Mouse (Mus musculus) lung, postnatal 36 days (tissue): ENCODE results near the gene Bicdl2.
A peak's percentile ranks its signal among the peaks of the same experiment; 100 is the strongest.

Source experiments
- DNase-seq: peaks from one replicate; pipeline ENCODE4 v3.0.0; 2022; ENCODE audit warnings: mixed read lengths

Bicdl2 gene

DNA sequence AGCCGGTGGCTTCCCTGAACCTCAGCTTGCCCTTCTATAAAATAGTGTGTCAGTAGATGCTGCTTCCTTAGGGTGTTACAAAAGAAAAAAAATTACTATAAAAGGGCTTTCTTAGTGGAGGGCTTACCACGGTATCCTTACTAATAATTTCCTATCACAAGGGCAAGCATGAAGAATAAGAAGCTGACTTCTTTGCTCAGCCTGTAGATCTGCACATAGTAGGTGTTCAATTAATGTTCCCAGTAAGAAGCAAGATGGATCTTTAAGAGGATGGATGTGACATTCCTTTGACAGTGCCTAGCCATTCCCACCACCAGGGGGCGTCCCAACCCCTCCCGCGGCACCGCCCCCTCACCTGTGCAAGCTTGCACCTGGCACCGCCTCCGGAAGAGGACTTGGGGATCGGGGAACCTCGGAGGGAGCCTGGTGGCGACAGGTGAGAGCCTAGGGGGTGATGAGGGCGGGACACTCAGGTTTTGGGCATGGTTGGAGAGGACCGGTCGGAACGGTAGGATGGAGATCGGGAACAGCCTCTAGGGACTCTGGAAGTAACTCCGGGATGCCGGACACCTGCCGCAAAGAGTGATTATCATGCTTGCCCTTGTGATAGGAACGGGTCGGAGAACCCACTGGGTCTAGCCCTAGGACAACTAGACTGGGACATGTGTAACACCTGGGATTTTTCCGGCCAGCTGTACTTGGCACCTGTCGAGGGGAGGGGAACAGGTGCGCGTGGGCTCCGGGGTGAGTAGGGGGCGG is at the start of gene Bicdl2:
Gene Bicdl2, plus strand, starts transcription at position 390 of the 759 bp plus-strand sequence.
- peak; percentile 84 for DNase-seq

DNA sequence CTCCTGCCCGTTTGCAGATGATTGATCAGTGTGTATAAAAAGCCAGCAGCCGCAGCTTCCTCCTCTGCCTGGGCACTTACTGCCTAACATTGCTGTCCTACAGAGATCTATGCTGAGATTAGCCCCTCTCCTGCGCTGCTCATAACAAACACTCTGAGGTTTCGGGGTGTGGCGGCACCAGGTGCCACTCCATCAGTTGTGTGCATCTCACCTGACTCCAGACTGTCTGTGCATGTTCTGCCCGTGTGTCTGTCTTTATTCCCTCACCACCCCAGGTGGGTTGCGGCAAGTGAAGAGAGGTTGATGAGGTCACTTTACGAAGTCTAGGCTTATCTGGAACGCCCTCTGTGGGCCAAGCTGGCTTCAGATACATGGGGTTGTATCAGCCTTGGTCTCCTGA is 43.2 kb upstream of the Bicdl2 start:
- no peak for DNase-seq

DNA sequence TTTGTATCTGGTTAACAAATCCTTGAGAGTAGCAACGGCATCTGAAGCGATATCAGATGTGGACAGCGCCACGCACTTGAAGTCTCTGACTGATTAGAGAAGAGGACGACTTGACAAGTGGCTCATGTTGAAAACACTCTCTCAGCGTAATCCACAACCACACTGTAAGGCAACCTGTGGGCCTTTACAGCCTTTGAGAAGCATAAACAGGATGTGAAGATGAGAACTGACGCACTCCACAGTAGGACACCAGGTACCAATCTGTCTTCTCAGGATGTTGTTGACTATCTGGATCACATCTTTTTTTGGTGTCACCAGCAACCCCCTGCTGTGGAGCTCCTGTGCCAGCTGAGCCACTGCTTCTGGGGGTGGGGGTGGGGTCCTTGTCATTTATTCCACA is 40.0 kb upstream of the Bicdl2 start:
- no peak for DNase-seq

DNA sequence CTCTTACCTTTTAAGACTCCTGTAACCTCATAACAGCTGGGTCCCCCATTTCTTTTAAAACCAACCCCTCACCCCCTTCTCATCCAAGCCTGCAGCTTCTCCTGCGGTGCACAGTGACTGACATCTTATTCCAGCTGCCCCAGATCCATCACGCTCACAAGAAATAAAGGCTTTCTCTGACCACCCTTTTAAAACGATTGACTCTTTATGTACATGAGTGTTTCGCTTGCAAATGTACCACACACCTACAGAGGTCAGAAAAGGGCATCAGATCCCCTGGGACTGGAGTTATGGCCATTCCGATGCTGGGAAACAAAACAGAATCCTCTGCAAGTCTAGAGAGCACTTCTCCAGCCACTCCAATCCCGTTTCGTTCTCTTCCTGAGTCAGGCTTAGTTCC is 32.5 kb upstream of the Bicdl2 start:
- no peak for DNase-seq

DNA sequence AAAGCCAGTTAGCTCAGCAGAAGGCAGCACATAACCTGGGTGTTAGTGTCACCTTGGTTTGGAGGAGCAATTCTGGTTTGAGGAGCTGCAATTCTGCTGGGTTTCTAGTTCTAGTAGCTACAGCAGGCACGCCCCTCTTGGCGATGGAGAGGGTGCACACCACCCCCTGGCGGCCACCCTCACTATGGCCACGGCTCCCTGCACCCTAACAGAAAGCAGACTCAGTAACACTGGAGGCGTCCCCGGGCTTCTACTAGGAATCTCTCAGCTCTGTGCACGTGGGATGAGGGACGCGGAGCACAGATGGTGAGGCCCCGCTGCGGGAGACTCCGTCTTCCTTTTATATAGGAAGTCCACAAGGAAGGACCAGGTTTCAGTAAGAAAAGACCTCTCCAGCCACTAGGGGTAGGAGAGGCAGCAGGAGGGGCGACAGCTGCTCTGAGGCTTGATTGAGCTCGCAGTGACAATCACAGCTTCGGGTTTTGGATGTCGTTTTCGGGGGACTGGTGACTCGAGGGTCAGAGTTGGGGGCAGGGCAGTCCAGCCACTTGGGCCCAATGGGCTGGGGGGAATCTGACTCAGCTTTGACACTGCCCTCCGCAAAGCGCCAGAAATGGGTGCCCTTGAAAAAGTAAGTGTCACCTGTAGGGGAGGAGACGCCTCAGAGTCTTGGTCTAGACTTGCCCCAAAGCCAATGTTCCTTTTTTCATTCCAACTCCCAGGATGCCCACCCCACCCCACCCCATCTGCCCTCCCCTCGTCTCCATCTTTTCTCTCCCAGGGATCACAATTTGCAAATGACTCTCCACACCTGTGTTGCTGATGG is 29.9 kb upstream of the Bicdl2 start:
- peak; percentile 83 for DNase-seq

DNA sequence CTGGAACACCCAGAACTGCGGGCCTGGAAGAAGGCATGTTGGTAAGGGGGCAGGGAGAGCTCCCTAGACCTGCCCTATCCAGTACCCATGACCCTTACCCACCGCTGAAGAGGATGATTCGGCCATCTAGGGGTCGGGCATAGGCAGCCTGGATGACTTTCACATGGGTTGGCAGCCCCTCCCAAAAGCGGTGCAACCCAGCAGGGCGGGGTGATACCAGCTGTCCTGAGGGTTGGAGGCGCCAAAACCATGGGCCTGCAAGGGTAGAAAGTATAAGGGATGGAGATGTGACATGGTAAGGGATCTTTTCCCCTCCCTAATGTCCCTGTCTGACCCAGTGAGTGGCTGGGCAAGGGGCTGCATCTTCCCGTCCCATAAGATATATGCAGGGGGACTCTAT is 29.1 kb upstream of the Bicdl2 start:
- no peak for DNase-seq

DNA sequence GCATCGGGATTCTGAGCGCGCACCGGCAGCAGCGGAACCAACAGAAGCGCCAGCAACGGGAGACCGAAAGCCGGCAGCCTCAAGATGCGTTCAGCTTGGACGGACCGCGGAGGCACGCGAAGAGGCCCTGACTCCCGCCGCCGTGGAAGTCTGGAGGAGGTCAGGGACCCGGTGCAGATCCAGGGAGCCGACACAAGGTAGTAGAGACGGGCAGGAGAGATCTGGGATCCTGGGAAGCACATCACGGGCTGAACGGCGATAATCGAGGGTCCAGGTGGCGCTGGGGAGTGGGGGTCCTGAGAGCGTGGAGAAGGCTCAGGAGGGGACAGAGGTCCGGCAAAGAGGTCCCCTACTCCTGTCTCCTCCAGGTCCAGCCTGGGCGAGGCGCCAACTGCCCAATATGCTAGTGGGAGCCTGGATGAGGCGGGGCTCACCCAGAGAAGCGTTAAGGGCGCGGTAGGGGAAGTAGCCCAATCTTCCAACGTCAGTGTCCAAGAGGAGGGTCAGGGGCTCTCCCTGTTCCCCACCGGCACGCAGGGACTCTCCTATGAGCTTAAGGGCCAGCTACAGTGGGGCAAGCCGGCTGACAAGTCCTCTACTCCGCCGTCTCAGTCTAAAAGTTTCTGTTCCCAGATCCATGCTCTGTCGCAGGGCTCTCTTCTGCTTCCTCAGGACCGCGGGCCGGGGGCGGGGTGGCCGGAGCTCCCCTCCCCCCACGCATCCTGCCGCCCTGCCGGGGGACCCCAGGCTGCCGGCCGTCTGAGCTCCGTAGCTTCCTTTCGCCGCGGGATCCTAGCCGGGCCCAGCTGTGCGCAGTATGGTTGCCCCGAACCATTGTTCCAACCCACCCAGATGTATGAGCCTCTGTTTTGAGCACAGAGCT is 15.5 kb upstream of the Bicdl2 start, which contains the start of gene Mmp25:
Gene Mmp25, minus strand, starts transcription at position 665 of the 883 bp plus-strand sequence.
- DNase-seq = no peak

DNA sequence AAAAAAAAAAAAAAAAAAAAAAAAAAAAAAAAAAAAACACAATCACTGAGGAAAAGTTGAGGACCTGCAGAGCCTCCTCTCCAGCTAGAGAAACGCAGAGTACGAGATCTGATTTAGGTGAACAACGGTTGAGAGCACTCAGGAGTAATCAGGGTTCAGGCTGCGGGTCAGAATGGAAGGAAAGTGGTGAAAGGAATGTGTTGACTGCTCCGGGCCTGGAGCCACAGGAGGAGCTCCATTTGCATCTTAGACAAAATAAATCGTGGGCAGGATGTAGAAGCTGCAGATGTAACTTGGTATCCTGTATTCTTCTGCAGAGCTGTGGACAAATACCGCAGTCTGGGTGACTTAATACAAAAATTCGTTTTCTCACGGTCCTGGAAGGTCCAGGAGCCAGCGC is 14.4 kb upstream of the Bicdl2 start:
- no peak for DNase-seq

DNA sequence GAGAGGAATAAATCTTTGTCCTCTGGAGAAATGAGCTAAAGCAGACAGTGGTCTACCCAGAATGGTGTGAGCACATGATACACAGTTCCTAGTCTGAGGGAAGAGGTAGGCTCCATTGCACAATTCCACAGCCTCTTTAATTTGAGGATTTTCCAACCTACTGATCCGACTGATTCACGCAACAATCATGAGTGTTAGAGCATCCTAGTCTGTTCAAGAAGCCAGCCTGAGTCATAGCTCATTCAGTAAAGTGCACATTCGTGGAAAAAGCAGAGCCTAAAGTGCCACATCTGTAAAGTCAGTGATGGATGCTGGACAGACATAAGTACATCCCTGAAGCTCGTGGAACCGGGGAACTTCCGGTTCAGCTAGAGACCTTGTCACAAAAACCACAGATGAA is 8.9 kb upstream of the Bicdl2 start:
- no peak for DNase-seq

DNA sequence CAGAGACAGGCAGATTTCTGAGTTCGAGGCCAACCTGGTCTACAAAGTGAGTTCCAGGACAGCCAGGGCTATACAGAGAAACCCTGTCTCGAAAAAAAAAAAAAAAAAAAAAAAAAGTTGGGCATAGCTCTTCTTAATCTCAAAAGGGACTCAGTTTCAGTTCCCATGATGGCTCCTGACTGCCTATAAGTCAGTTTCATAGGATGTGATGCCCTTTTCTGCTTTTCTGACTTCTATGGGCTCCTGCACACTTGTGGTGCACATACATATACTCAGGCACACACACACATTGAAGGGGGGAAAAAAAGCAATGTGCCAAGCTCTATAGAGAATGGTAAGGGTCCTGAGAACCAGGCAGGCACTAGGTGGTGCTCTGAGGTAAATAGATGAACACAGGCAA is 7.0 kb upstream of the Bicdl2 start:
- no peak for DNase-seq

DNA sequence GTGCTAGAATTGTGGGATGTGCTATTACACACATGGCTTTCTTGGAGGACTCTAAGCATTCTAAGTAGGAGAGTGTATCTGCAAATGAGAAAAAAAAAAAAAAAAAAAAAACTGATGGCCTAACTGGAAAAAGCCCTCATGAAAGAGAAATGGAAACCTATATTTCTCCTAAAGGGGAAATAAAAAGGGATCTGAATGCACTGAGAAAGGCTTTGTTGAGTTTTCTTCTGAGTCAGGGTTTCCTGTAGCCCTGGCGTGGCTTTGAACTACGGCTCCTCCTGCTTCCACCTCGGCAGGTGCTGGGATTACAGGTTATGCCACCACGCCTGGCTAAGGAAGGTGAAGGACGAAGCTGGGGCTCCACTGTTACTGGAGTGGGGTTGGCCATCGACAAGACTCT is 6.3 kb upstream of the Bicdl2 start:
- no peak for DNase-seq

DNA sequence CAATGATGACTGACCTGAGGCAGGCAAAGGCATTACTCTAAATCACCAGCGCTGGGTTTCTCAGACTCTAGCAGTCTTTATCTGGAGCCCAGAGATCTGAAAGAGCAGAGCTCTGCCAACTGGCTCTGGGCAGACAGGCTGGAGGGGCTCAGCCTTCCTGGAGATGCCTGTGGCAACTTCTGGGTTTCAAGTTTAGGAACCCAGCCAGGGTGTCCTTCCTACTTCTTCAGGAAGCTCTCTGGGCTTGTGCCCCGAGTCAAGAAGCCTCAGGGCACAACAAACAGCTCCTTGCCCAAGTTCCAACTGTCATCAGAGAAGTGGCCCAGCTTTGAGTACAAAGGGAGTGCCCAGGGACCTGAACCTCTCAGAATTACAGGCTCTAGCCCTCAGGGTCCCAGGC is 5.9 kb upstream of the Bicdl2 start:
- DNase-seq = no peak

DNA sequence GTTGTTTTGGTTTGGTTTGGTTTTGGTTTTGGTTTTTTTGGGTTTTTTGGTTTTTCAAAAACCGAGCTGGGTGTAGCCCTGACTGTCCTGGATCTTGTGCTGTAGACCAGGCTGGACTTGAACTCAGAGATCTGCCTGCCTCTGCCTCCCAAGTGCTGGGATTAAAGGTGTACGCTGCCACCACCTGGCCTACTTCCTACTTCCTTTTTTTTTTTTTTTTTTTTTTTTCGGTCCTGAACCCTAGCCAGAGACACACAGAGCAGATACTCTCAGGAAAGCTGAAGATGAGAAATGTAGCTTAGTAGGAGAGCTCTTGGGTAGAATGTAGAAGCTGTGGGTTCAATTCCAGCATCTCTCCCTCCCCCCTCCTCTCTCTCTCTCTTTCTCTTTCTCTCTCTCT is 1.9 kb upstream of the Bicdl2 start:
- DNase-seq = no peak

DNA sequence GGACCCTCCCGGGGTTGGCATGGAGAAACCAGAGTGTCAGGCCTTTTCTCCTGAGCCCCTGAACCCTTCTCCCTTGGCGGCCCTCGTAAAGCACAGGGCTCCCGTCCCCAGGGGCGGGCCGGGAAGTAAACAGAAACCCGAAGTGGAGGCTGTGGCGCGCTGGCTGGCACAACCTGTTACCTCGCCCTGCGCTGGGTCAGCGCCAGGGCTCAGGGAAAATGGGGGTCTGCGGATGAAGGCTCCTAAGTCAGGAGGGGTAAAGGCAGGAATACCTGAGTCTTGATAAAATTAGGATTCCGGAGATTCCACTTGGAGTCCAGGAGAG is 532 bp downstream of the Bicdl2 start:
- peak; percentile 30 for DNase-seq

DNA sequence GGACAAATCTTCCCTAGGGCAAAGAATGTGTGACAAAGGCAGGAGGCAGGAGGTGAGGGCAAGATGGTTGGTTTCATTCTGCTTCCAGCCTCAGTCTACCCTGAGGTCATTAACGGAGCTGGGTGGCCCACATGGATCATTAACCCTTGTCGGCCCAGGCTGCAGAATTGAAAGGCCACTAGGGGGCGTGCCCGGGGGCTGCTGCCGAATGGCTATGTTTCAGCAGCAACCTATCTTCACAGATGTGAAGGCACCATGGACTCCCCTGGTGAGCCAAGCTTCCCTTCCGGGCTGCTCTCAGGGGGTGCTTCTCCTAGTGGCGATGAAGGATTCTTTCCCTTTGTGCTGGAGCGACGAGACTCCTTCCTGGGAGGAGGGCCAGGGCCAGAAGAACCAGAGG is 1.2 kb downstream of the Bicdl2 start:
- DNase-seq = peak; percentile 14

DNA sequence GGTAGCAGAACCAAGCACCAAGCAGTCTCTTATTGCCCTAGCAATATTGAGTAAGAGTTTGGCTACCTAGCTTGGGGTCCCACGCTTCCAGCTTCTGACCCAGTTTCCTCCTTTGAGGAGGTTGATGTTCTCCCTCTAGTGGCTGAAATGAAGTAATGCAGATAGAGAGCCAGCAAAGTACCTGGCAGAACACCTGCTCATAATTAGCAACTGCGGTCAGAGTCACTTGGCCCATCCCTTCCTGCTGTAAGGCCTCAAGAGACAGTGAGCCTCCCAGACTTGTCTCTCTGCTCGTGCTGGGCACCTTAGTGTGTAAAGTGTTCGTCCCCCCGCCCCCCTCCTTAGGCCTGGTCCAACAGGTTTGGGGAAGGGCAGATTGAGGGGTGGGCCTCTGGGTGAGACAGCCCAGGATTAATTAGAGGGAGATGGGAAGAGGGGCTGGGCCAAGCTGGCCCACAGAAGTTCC is 4.3 kb downstream of the Bicdl2 start:
- peak; percentile 47 for DNase-seq

DNA sequence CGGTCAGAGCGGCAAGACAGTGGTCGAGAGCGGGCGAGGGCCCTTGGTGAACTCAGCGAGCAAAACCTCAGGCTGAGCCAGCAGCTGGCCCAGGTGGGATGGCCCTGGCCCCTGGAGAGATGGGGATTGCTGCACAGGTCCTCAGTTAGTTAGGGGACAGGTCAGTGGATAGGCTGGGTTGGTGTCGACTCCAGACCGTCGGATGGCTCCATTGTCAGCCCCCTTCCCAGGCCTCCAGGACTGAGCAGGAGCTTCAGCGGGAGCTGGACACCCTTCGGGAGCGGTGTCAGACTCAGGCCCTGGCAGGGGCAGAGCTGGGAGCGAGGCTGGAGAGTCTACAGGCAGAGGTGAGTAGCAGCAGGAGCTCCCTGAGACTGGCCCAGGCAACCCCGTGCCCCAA is 5.2 kb downstream of the Bicdl2 start:
- DNase-seq = no peak

DNA sequence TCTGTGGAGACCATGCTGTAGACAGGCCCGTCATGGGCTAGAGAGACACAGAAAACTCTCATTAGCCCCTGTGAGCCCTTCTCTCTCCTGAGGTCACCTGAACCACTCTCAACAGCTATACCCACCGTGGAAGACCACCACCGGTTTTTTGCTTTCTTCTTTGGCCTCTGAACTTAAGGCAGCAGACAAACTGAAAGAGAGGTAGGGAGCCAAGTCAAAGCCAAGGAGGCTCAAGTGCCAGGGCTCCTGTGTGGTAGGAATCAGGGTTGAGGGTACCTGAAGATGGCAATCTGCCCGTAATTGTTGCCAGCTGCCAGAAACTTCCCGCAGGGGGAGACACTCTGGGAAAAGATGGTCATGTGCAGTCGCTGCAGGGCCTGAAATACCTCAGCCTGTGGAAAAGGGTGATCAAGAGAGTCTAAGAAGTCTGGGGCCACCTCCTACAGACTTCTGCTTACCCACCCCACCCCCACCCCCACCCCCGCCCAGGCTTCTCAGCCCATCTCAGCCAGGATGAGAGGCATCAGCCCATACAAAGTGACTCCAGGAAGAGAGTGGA is 10.3 kb downstream of the Bicdl2 start:
- DNase-seq = no peak

DNA sequence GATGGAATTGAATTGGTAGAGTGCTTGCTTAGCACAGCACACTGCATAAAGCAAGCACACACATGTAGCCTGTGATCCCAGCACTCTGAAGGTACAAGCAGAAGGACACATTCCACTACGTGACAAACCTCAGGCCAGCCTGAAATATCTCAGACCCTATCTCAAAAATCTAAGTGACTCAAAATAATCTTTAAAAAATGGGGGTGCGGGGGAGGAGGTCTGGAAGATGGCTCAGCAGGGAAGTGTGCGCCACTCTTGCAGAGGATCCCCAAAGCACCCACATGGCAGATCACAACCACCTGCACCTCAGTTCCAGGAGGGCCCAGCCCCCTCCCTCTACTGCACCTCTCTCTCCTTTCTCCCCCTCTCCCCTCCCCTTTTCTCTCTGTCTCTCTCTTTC is 11.2 kb downstream of the Bicdl2 start:
- no peak for DNase-seq

DNA sequence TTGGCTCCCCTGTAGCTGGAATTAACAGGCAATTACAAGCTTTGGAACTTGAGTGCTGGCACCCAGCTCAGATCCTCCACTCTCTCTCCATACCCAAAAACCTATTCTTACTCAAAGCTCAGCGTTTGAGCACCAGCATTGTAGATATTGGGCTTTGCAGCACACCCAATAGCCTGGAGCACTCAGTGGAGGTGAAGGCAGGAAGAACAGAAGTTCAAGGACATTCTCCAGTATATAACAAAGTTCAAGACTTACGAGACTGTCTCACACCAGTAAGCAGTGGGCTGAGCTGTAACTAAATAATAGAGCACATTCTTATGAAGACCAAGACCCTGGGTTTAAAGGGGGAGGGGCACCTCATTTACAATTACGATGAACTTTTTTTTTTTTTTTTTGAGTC is 12.5 kb downstream of the Bicdl2 start:
- no peak for DNase-seq

DNA sequence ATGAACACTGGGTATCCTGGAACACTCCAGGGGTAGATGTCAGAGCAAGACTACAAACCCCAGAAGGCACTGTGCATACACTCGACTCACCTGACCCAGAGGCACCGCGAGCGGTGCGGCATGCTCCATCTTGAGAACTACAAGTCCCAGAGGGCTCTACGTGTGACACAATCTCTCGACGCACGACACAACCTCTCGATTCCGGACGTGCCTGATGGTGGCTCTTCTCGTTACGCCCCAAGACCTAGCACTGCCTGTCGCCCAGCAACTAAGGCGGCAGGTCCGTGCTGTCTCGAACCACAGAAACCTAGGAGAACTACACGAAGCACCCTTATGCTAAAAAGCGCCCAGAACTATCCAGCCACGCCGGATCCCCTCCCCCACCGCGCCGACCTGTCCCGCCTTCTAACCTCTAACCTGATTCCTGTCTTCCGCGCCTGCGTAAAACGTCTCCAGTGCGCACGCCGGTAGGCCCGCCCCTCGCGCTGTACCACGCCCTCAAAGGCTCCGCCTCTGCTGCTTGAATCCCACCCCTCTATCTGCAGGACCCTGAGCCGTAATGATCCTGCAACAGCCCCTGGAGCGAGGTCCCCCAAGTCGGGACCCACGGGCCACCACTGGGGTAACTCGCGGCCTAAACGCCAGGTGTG is 13.2 kb downstream of the Bicdl2 start, which contains the start of the genes Hcfc1r1 and Thoc6:
Gene Hcfc1r1, plus strand, starts transcription at position 173 of the 650 bp plus-strand sequence.
Gene Thoc6, minus strand, starts transcription at position 459 of the 650 bp plus-strand sequence.
- peak; percentile 97 for DNase-seq

DNA sequence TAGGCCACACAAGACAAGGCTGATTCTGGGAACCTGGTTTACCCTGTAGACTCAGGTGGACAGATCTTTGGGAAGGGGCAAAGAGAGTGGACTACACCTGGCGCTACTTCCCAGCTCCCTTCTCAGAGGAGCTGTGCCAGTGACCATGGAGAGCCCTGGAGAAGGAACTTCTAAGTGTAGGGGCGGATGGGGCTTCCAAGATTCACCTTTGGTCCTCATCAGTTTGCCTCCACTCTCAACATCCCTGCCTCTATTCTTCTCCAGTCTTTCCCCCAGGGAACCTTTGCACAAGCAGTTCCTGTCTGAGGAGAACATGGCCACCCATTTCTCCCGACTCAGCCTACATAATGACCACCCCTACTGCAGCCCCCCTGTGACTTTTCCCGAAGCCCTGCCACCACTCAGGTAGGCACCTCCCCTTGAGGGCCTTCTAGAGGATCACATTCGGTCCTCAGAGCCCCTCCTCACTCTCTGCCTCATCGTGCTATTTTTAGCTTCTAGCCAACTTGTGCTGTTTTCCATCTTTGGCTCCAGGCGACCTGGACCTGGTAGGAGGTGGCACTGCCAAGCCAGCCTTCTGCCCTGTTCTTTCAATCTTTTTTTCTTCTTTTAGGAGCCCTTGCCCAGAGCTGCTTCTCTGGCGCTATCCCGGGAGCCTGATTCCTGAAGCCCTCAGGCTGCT is 14.1 kb downstream of the Bicdl2 start:
- peak; percentile 10 for DNase-seq
